Mouse (Mus musculus) retina, embryonic 14.5 days (tissue): Measurements from ENCODE around the gene Rmi2.
A peak's percentile ranks its signal among the peaks of the same experiment; 100 is the strongest.
"Not testable (repeated sequence)": the region's sequence is repeated elsewhere in the genome, so short reads cannot be mapped to it uniquely, and the experiment has no call there.

ENCODE experiments used
- DNase-seq: peaks from one replicate; pipeline ENCODE4 v3.0.0-alpha.2; 2015; ENCODE audit warnings: low spot score

Gene Rmi2

DNA sequence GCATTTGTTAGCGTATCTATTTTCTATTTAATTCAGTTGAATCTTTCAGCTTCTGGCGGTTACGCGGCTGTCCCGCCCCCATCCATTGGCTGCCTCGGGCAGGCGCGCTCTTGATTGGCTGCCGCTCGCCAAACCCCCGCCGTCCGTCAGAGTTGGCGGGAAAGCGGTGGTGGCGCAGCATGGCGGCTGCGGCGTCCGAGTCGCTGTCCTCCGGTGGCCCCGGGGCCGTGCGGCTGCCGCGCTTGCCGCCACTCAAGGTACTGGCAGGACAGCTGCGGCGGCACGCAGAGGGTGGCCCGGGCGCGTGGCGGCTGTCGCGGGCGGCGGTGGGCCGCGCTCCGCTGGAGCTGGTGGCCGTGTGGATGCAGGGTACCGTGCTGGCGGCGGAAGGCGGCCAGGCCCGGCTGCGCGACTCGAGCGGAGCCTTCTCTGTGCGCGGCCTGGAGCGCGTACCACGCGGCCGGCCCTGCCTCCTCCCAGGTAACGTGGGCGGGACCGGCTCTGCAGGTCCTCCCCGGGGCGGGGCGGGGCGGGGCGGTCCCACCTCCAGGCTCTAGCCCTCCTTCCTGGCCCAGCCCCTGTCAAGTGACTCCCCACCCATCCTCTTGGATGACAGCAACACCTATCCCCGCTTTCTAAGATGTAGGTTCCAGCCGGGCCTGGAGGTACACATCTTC lies at the start of gene Rmi2:
Gene Rmi2 (plus strand): TSS at position 149 of the 677 bp plus-strand sequence.
- DNase-seq = peak; percentile 91

- peak; percentile 86 for DNase-seq
Observed at GRCm38 (mm10) chr16:10785371-10786231, 49.3 kb upstream of the Rmi2 start, which contains the start of gene Socs1. Gene Socs1, minus strand, starts transcription at chr16:10785536.

DNA sequence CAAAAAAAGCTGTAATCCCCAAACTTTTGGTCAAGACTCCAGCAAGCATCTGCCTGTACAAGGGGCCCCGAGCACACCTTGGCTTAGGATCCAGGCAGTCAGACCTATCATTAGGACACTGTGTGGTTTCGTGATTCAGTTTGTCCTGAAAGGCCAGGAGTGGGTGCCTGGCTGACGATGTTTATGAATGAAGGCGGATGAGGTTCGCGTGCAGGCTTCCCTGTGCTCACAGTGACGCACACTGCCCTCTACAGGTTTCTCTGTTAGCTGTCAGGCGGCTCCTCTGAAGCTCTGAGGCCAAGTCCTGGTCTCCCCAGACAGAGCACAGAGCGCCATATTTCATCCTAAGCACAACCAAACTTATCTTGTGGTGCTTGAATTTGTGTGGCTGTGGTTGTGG lies 48.6 kb upstream of the Rmi2 start:
- peak; percentile 95 for DNase-seq

DNA sequence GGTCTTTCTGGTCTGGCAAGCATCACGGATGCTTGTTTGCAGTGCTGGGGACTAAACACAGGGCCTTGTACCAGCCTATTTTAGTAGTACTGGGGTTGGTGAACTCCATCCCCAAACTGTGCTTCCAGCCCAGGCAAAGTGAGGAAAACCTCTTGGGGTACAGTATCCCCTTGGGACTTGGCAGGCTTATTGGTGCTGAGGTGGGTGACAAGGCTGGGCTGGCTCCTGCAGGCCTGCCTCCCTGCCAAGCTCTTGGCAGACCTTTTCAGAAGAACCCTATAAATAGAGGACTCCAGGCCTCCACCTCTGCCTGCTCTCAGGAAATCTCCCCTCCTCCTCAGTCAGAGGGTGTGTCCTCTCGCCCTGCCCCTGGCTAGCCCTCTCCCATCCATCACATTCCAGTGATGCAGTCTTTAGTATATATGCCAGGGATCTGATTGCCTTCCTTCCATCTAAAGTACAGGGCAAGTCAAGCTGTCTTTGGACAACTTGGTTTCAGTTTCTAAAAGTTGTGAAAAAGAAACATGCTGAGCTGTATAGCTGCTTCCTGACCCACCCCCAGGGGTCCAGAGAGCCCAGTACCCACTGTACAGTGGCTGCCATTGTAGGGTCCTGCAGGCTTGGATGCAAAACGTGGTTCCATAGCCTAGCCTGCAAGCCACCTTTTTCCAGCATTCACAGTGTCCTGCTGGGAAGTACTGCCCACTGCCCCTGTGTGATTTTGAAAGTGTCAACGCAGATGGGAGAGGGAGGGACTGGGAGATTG lies 47.9 kb upstream of the Rmi2 start:
- DNase-seq = no peak

DNA sequence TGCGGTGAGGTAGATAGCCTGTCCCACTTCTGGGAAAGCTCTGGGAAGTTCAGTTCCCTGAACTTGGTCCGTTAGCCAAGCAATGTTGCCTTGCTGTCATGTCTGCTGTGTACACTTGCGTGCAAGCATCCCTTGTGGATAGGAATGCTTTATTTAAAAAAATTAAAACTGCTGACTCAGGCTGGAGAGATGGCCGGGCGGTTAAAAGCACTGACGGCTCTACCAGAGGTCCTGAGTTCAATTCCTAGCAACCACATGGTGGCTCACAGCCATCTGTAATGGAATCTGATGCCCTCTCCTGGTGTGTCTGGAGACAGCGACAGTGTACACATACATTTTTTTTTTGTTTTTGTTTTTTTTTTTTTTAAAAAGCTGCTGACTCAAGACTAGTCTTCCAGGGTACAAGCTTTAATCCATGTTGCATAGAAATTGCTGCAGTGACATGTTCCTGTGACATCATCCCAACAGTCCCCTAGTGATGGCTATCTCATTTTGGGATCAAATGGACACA lies 47.3 kb upstream of the Rmi2 start:
- DNase-seq = no peak

- no peak for DNase-seq
Observed at GRCm38 (mm10) chr16:10788271-10788670, 46.6 kb upstream of the Rmi2 start, which contains the start of gene Tnp2. Gene Tnp2, minus strand, starts transcription at chr16:10788660.

- peak; percentile 38 for DNase-seq
Observed at GRCm38 (mm10) chr16:10788866-10789265, 46.0 kb upstream of the Rmi2 start.

- DNase-seq = no peak
Observed at GRCm38 (mm10) chr16:10790702-10791101, 44.2 kb upstream of the Rmi2 start, which contains the start of gene Prm3. Gene Prm3, minus strand, starts transcription at chr16:10790914.

- no peak for DNase-seq
Observed at GRCm38 (mm10) chr16:10796034-10796433, 38.8 kb upstream of the Rmi2 start, which contains the start of gene Prm2. Gene Prm2, minus strand, starts transcription at chr16:10796134.

DNA sequence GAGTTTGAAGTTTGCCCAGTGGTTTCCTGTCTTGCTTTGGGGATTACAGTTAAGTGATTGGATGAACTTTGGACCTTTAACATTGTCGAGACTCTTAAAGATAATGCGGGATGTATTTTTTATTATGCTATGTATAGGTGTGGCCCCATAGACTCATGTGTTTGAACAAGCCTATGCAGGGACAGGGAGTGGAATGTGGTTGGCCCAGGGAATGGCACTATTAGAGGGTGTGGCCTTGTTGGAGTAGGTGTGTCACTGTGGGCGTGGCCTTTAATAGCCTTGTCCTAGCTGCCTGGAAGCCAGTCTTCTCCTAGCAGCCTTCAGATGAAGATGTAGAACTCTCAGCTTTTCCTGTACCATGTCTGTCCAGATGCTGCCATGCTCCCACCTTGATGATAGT lies 32.4 kb upstream of the Rmi2 start:
- not testable (repeated sequence) for DNase-seq

DNA sequence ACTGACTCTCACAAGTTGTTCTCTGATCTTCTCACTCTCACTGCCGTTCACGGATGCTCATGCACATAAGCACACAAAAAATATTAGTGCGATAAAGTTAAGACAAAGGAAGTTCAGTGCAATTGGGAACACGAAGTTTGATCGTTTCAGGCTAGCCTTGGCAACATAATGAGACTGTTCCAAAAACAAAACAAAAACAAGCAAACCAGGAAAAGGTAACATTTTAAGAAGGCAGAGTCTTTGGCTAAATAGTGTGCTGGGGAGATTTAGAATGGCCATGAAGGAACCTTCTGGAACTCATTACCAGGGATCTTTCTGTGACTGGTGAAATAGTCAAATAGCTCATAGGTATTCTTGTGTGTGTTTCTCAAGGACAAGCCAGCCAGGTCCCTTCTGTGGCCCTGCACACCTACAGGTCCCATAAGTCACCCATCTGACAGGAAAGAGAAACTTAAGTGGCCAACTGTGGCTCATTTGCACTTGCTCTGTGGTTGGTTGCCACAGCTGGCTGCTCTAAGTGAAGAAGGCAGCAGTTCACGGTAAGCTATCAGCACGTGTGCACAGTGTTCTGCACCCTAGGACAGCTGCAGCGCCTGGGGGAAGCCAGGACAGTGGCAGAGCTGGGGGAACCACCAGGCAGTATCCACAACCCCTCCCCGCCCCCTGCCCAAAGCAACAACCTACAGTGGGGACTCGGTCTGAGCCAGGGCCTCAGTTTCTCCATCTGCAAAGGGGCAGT lies 28.9 kb upstream of the Rmi2 start, which contains the start of gene Prm1:
Gene Prm1 (minus strand): TSS at position 51 of the 739 bp plus-strand sequence.
- no peak for DNase-seq

- DNase-seq = no peak
Observed at GRCm38 (mm10) chr16:10810376-10810775, 24.5 kb upstream of the Rmi2 start.

DNA sequence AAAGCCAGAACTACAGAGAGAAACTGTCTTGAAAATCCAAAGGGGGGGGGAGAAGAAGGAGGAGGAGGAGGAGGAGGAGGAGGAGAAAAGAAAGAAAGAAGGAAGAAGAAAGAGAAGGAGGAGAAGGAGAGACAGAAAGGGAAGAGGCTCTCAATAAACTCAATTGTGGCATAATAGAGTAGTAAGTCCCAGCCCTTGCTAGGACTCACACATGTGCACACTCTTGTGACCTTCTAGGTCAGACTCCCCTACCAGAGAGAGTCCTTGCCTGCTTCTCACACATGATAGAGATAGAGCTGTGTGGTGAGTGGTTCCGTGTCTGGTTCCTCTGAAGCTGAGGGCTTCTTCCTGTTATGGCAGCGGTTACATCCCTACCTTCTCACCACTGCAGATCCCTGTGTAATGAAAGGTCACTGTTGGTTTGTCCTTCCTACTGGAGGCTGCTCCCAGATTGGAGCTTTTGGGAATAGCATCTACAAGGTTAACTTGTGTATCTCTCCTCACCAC lies 21.9 kb upstream of the Rmi2 start, which contains the start of gene Gm11172:
Gene Gm11172 (plus strand): TSS at position 51 of the 507 bp plus-strand sequence.
- no peak for DNase-seq

- DNase-seq = no peak
Observed at GRCm38 (mm10) chr16:10813726-10814125, 21.1 kb upstream of the Rmi2 start.

GRCm38 (mm10) chr16:10814864-10815263 lies 20.0 kb upstream of the Rmi2 start:
- DNase-seq = no peak

DNA sequence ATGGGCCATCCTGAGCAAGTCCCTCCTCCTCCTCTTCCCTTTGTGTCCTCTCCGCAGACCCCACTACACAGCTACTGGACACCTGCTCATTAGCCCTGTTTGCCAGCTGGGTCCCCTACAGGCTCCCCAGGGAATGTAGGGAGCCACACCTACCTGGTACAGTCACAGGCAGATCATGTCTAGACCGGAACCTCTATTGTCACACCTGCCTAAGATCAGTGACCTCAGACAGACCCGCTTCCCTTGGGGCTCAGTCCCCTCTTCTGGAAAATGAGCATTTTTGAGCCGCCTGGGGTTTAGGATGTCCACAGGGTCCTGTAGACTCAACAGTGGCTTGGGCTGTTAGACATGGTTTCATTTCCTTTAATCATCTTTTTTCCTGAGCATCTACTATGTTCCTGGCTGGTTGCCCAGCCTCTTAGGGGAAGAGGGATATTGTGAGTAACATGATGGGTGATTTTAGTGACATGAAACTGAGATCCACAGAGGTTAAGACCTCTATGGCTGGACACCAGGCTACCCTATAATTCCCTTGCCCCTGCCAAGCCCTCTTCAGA lies 16.2 kb upstream of the Rmi2 start:
- DNase-seq = no peak

GRCm38 (mm10) chr16:10819966-10820365 lies 14.9 kb upstream of the Rmi2 start:
- DNase-seq = no peak

GRCm38 (mm10) chr16:10821387-10821786 lies 13.5 kb upstream of the Rmi2 start:
- no peak for DNase-seq

- no peak for DNase-seq
Observed at GRCm38 (mm10) chr16:10824536-10824935, 10.3 kb upstream of the Rmi2 start.

DNA sequence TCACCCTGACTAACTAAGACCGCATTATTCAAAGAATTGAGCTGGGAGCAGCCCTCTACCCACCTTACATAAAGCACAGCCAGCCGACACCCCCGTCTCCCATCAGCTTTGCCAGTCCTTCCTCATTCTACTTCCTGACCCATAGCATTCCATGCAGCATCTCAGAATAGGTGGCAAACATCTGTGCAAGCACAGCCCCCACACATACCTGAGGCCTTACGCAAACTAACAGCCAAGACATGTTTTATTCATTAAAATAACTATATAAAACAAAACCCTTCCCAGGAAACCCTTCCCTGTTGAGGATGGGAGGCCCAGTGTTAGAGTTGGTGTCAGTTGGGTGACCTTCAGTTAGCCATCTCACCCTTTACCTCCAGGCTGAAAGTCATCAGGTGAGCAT lies 9.0 kb upstream of the Rmi2 start:
- no peak for DNase-seq

- DNase-seq = no peak
Observed at GRCm38 (mm10) chr16:10827269-10827668, 7.6 kb upstream of the Rmi2 start.
